ENCODE assay signal across 15 mouse cellular contexts in the genomic region with DNA sequence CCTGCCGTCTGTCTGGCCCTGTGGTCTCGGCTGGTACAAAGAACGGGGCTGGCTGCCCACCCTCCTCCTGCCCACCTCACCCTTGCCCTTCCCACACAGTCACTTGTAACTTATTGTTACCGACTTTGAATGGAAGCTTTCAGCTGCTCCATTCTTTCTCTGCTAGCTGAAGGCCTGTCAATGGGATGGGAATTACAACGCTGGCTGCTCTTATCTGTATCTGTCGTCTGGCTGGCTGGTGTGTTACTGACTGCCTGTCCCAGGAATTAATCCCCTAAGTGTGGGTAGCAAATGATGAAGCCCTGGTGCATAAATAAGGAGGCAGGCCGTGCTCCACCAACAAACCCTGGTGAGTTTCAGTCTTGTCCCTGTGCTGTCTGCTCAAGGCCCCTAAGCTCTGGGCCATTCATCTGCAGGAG. TPM values are rescaled to one million over a fixed set of nuclear protein-coding genes. Genes with fewer than 3 reads are reported as not detected.
DNase-seq lines count a peak whose midpoint lies in the region; ATAC-seq lines count a peak whose summit lies in the region.
"Had no signal": no experiment of that assay in that cellular context is flagged by ENCODE, and none has a peak within 500 bp of the region (broad histone marks: within the 10 kb centered on the region; RNA-seq: fewer than 3 reads in every experiment).

No protein-coding gene starts in this region.

- ATAC-seq in hindbrain, embryonic 15.5 days (ENCODE audit: low FRiP score, low read depth): peak; percentile 65; the same call in 1 of the 2 replicates
- ATAC-seq in neural tube, embryonic 14.5 days (ENCODE audit: low read depth): peak; percentile 17; the same call in 1 of the 2 replicates
- ATAC-seq: liver, embryonic 12.5 days had no signal

- no peaks in the 10 kb centered on the region for H3K36me3 ChIP-seq in hindbrain, embryonic 15.5 days
- no peaks in the 10 kb centered on the region for H3K36me3 ChIP-seq in neural tube, embryonic 14.5 days (ENCODE audit: control insufficient read depth, insufficient read depth, low read length)
- H3K36me3 ChIP-seq: embryonic facial prominence, embryonic 12.5 days; G1E; liver, embryonic 12.5 days had no signal

- DNase-seq in adrenal gland, postnatal 14 days: peak; percentile 32
- no peak for DNase-seq in adrenal gland, postnatal 25 days
- peak; percentile 19 for DNase-seq in testis, postnatal 14 days (ENCODE audit: low spot score)
- no peak for DNase-seq in testis, postnatal 10 days (ENCODE audit: low spot score)
- no peak for DNase-seq in cerebellum, adult 11 months
- no peak for DNase-seq in B cell, adult 2 months
- DNase-seq: heart, adult 2 months; kidney, adult 18-20 months; thymus, postnatal 14 days had no signal

- H3K4me1 ChIP-seq in hindbrain, embryonic 15.5 days (replicated peaks): peaks cover 7% of the 10 kb centered on the region
- H3K4me1 ChIP-seq in neural tube, embryonic 14.5 days (ENCODE audit: control insufficient read depth, insufficient read depth, low read length): no peaks in the 10 kb centered on the region

- H3K27ac ChIP-seq in hindbrain, embryonic 15.5 days (replicated peaks): 0 out of 2 replicates have a peak overlapping the region, but pooled peaks have one; percentile 34
- no peak overlapping the region for H3K27ac ChIP-seq in neural tube, embryonic 14.5 days (ENCODE audit: low read depth, low read length)
- H3K27ac ChIP-seq: embryonic facial prominence, embryonic 12.5 days; heart, adult 2 months; liver, embryonic 12.5 days had no signal

- H3K27me3 ChIP-seq in hindbrain, embryonic 15.5 days: no peaks in the 10 kb centered on the region
- H3K27me3 ChIP-seq in neural tube, embryonic 14.5 days (ENCODE audit: control insufficient read depth, insufficient read depth, low read length): no peaks in the 10 kb centered on the region
- H3K27me3 ChIP-seq: embryonic facial prominence, embryonic 12.5 days; liver, embryonic 12.5 days had no signal

- H3K9me3 ChIP-seq in hindbrain, embryonic 15.5 days: no peaks in the 10 kb centered on the region
- H3K9me3 ChIP-seq in neural tube, embryonic 14.5 days (ENCODE audit: control insufficient read depth, low read length): no peaks in the 10 kb centered on the region
- H3K9me3 ChIP-seq: embryonic facial prominence, embryonic 12.5 days; G1E; liver, embryonic 12.5 days had no signal

- no peak overlapping the region for H3K4me3 ChIP-seq in hindbrain, embryonic 15.5 days
- H3K4me3 ChIP-seq in neural tube, embryonic 14.5 days (ENCODE audit: low read depth, low read length): no peak overlapping the region
- H3K4me3 ChIP-seq: embryonic facial prominence, embryonic 12.5 days; heart, adult 2 months; liver, embryonic 12.5 days; myocyte had no signal

- no peak overlapping the region for H3K4me2 ChIP-seq in hindbrain, embryonic 15.5 days
- H3K4me2 ChIP-seq in neural tube, embryonic 14.5 days (ENCODE audit: low read depth, low read length): no peak overlapping the region
- H3K4me2 ChIP-seq: embryonic facial prominence, embryonic 12.5 days; liver, embryonic 12.5 days had no signal

- 10% methylated on average over 7 of the region's 7 CpGs for WGBS in hindbrain, embryonic 15.5 days
- WGBS in neural tube, embryonic 14.5 days: 9% methylated on average over 7 of the region's 7 CpGs

- no peak overlapping the region for H3K9ac ChIP-seq in hindbrain, embryonic 15.5 days
- H3K9ac ChIP-seq in neural tube, embryonic 14.5 days (replicated peaks; ENCODE audit: low read depth, low read length): no peak overlapping the region
- H3K9ac ChIP-seq: embryonic facial prominence, embryonic 12.5 days; liver, embryonic 12.5 days had no signal

RNA-seq across cellular contexts. Expression of a gene that starts 34.5 kb away (rescaled TPM):
- 34.1 and 35.6 TPM in 2 replicates for total RNA-seq in adrenal gland, postnatal 14 days (2021)
- 66.6 and 73.8 TPM in 2 replicates for total RNA-seq in adrenal gland, postnatal 25 days (2021)
- 28.0 and 28.4 TPM in 2 replicates for polyA plus RNA-seq in hindbrain, embryonic 15.5 days (2015; fragmentation: Nextera tagmentation; extraction: Ambion mirVana)
- 34.0 and 37.8 TPM in 2 replicates for polyA plus RNA-seq in neural tube, embryonic 14.5 days (2014; fragmentation: Nextera tagmentation; extraction: Ambion mirVana)

RNA-seq across cellular contexts. Expression of a gene that starts 40.4 kb away (rescaled TPM):
- 26.1 and 32.7 TPM in 2 replicates for total RNA-seq in adrenal gland, postnatal 14 days (2021)
- 42.8 and 59.0 TPM in 2 replicates for total RNA-seq in adrenal gland, postnatal 25 days (2021)
- polyA plus RNA-seq in hindbrain, embryonic 15.5 days (2015; fragmentation: Nextera tagmentation; extraction: Ambion mirVana): 34.5 and 39.2 TPM in 2 replicates
- 38.5 and 39.3 TPM in 2 replicates for polyA plus RNA-seq in neural tube, embryonic 14.5 days (2014; fragmentation: Nextera tagmentation; extraction: Ambion mirVana)

Comparison
In these comparisons a context has a peak if more than half of its experiments do, and no peak if none do; other contexts are left out.
1. DNase-seq: peak in adrenal gland, postnatal 14 days (single experiment) and testis, postnatal 14 days (single experiment); none in adrenal gland, postnatal 25 days (single experiment), testis, postnatal 10 days (single experiment), cerebellum, adult 11 months (single experiment) and B cell, adult 2 months (0 of 2).